Mouse (Mus musculus) forebrain, embryonic 15.5 days (tissue): ENCODE data around the gene Mindy1. TPM values are rescaled to one million over a fixed set of nuclear protein-coding genes. Genes with fewer than 3 reads are reported as not detected.

Experiments used
- ATAC-seq: fragments of 200-750 bp; cut with Nextera tagmentation; replicated peaks from 2 replicates; pipeline ENCODE4 v1.8.0; 2017; ENCODE audit warnings: mild to moderate bottlenecking, moderate TSS enrichment, moderate library complexity
- H3K27ac ChIP-seq: fragments of 300-500 bp; sonication (generic); replicated peaks from 2 replicates; pipeline ENCODE4 v1.5.1; 2015; ENCODE audit warnings: mild to moderate bottlenecking, inconsistent platforms
- H3K27me3 ChIP-seq: fragments of 300-500 bp; sonication (generic); 2 replicates; pipeline ENCODE4 v1.6.1; 2015; ENCODE audit warnings: inconsistent platforms
- H3K36me3 ChIP-seq: fragments of 300-500 bp; sonication (generic); 2 replicates; pipeline ENCODE4 v1.6.1; 2015; ENCODE audit warnings: mild to moderate bottlenecking, inconsistent platforms
- H3K4me1 ChIP-seq: fragments of 300-500 bp; sonication (generic); 2 replicates; pipeline ENCODE4 v1.6.1; 2015; ENCODE audit warnings: inconsistent platforms
- H3K4me2 ChIP-seq: fragments of 300-500 bp; sonication (generic); replicated peaks from 2 replicates; pipeline ENCODE4 v1.6.1; 2015; ENCODE audit warnings: mild to moderate bottlenecking, inconsistent platforms
- H3K4me3 ChIP-seq: fragments of 300-500 bp; sonication (generic); 2 replicates; pipeline ENCODE4 v1.5.1; 2015; ENCODE audit warnings: mild to moderate bottlenecking, inconsistent platforms
- H3K9ac ChIP-seq: fragments of 300-500 bp; sonication (generic); replicated peaks from 2 replicates; pipeline ENCODE4 v1.6.1; 2015; ENCODE audit warnings: mild to moderate bottlenecking, inconsistent platforms
- H3K9me3 ChIP-seq: fragments of 300-500 bp; sonication (generic); 2 replicates; pipeline ENCODE4 v1.6.1; 2016; ENCODE audit warnings: inconsistent platforms
- WGBS: fragments of 180-500 bp; shearing (Covaris S2); methylation state at CpG from one replicate; pipeline ENCODE4 v1.1.7; 2015; ENCODE audit warnings: mixed read lengths; 5-methylcytosine and 5-hydroxymethylcytosine counted together
- polyA plus RNA-seq: library from polyadenylated mRNA; unstranded; fragments of >200 nt; fragmentation: Nextera tagmentation; extraction: Ambion mirVana; gene quantifications from 2 replicates; pipeline ENCODE4 v1.2.1, GENCODE M21; 2015

Mindy1 gene
- polyA plus RNA-seq, 1 experiment from 2014 or later: 46.1 TPM

DNA sequence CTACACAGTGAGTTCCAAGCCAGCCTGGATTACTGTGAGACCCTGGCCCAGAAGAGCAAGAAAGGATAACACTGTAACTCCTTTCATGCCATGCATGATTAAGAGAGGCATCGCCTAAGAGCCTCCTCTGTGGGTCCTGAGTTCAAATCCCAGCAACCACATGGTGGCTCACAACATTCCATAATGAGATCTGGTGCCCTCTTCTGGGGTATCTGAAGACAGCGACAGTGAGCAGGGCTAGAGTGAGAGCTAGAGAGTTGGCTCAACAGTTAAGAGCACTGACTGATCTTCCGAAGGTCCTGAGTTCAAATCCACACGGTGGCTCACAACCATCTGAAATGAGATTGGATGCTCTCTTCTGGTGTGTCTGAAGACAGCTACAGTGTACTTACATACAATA, 6.7 kb upstream of the Mindy1 start:
- Histone ChIP-seq H3K9me3 (no peaks in the 10 kb centered on the region), H3K4me2 (no peak overlapping the region), H3K9ac (no peak overlapping the region), H3K36me3 (no peaks in the 10 kb centered on the region), H3K27ac (no peak overlapping the region), H3K27me3 (no peaks in the 10 kb centered on the region), H3K4me3 (no peak overlapping the region), H3K4me1 (no peaks in the 10 kb centered on the region)
- 92% methylated on average over 4 of the region's 4 CpGs for WGBS
- no peak for ATAC-seq

DNA sequence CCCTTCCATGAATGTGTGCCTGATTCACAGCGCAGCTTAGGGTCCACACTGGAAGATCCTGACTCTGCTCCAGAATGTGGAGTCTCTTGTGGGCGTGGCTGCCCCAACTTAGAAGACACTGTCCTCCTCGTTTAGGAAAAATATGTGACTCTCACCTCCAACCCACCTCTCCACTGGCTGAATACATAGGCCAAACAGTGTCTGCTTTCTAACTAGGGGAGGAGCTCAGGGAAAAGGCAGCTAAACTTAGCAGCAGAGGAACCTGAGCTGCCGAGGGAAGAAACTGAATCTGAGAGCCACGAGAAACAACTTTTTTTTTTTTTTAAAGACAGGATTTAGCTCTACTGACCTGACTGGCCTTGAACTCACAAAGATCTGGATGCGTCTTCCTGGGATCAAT, 6.0 kb upstream of the Mindy1 start:
- Histone ChIP-seq H3K9me3 (no peaks in the 10 kb centered on the region), H3K4me3 (no peak overlapping the region), H3K36me3 (no peaks in the 10 kb centered on the region), H3K4me2 (no peak overlapping the region), H3K27me3 (no peaks in the 10 kb centered on the region), H3K4me1 (0 out of 2 replicates have a peak, but pooled peaks cover 4% of the 10 kb centered on the region), H3K27ac (no peak overlapping the region), H3K9ac (no peak overlapping the region)
- ATAC-seq: no peak
- WGBS: 81% methylated on average over 6 of the region's 6 CpGs

DNA sequence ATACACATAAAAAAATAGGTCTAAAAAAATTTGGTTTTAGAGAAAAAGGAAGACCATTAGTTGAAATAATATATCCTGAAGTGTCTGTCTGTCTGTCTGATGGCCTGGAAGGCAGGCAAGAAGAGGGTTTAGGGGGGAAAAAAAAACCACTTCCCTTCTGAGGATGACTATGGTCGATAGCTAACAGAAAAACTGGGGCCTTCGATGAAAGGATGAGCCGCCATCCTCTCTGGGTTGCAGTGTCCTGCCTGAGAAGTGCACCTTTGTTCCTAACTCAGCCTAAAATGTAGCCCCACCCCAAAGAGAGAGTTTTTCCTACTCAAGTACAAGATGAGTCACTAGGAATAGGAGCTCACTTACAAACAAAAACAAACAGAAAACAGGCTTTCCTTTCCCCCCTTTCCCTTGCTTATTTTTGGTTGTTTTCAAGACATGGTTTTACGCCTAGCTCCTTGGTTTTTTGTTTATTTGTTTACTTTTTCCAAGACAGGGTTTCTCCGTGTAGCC, 4.7 kb upstream of the Mindy1 start:
- Histone ChIP-seq H3K9me3 (no peaks in the 10 kb centered on the region), H3K27me3 (no peaks in the 10 kb centered on the region), H3K4me1 (peaks cover 14% of the 10 kb centered on the region), H3K36me3 (no peaks in the 10 kb centered on the region), H3K9ac (no peak overlapping the region), H3K27ac (no peak overlapping the region), H3K4me3 (no peak overlapping the region), H3K4me2 (no peak overlapping the region)
- ATAC-seq: no peak
- 85% methylated on average over 5 of the region's 5 CpGs for WGBS

DNA sequence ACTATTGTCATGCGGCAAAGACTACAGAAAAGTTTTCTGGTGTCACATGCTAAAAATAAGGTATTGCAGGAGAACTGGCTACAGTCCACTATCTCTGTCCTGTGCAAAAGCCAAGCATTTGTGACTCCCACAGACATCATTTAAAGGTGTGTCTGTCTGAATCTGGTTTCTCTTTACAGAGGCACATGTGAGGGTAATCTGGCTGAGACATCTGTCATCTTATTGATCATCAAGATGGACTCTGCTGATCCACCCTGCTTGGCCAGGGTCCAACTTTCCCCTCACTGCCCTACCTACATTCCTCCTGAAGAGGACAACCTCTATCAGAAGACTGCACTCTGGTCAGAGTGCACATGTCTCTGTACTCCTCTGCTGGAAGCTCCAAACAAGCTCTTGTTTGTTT, 4.0 kb upstream of the Mindy1 start:
- 86% methylated on average over 1 of the region's 1 CpGs for WGBS
- no peak for ATAC-seq

DNA sequence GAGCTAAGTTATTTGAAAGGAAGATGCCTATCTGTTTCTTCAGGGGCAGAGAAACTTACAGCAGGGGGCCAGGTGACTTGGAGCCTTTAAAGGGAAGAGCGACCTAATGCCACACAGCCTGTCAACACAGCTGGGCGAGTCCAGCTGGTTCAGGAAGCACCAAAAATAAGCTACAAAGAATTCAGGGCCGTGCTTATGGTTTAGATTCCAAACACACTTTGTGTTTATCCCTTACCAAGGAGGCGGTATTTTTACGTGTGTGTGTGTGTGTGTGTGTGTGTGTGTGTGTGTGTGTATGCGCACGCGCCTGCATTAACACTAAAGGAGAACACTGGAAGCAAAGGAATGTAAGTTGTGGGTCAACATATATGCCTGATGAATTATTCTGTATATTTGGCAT, 398 bp upstream of the Mindy1 start:
- peak overlapping the region; percentile 67 for H3K4me3 ChIP-seq
- H3K9ac ChIP-seq: peak overlapping the region; percentile 87
- peaks cover 39% of the 10 kb centered on the region for H3K4me1 ChIP-seq
- H3K36me3 ChIP-seq: no peaks in the 10 kb centered on the region
- ATAC-seq: no peak
- no peaks in the 10 kb centered on the region for H3K9me3 ChIP-seq
- peak overlapping the region; percentile 96 for H3K27ac ChIP-seq
- 20% methylated on average over 8 of the region's 8 CpGs for WGBS
- peak overlapping the region; percentile 76 for H3K4me2 ChIP-seq
- H3K27me3 ChIP-seq: no peaks in the 10 kb centered on the region

More for the DNA sequence above, 4.0 kb upstream of the Mindy1 start:
- peaks cover 18% of the 10 kb centered on the region for H3K4me1 ChIP-seq
- no peaks in the 10 kb centered on the region for H3K9me3 ChIP-seq
- H3K27ac ChIP-seq: no peak overlapping the region
- no peak overlapping the region for H3K4me2 ChIP-seq
- H3K27me3 ChIP-seq: no peaks in the 10 kb centered on the region
- H3K36me3 ChIP-seq: no peaks in the 10 kb centered on the region
- no peak overlapping the region for H3K9ac ChIP-seq
- H3K4me3 ChIP-seq: no peak overlapping the region

DNA sequence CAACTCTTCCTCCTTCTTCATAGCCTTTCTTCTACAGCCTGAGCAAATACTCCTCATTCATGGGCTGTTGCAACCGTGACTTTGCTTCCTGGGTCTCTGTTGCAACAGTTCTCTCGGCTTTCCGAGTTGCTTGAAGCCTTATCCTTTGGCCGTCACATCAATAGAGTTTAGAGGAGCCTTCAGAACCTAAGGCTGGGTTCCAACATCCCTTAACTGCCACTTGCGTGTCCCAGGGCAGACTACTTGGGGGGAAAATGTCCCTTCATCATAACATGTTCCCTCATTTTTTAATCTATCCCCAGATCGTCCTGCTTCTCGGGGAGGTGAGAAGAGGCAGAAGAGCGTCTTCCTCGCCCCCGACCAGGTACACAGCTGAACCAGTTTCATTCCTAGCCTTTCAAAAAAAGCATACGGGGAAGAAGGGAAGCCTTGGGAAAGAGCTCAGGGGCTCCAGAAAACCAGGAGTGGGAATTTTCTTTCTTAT, 1.3 kb downstream of the Mindy1 start:
- no peaks in the 10 kb centered on the region for H3K36me3 ChIP-seq
- H3K4me3 ChIP-seq: peak overlapping the region; percentile 67
- peak overlapping the region; percentile 73 for H3K9ac ChIP-seq
- H3K4me1 ChIP-seq: peaks cover 39% of the 10 kb centered on the region
- peak overlapping the region; percentile 76 for H3K4me2 ChIP-seq
- H3K27ac ChIP-seq: peak overlapping the region; percentile 96
- H3K27me3 ChIP-seq: no peaks in the 10 kb centered on the region
- no peaks in the 10 kb centered on the region for H3K9me3 ChIP-seq
- WGBS: under 1% methylated on average over 11 of the region's 11 CpGs
- ATAC-seq: peak; percentile 11; the same call in 1 of the 2 replicates

DNA sequence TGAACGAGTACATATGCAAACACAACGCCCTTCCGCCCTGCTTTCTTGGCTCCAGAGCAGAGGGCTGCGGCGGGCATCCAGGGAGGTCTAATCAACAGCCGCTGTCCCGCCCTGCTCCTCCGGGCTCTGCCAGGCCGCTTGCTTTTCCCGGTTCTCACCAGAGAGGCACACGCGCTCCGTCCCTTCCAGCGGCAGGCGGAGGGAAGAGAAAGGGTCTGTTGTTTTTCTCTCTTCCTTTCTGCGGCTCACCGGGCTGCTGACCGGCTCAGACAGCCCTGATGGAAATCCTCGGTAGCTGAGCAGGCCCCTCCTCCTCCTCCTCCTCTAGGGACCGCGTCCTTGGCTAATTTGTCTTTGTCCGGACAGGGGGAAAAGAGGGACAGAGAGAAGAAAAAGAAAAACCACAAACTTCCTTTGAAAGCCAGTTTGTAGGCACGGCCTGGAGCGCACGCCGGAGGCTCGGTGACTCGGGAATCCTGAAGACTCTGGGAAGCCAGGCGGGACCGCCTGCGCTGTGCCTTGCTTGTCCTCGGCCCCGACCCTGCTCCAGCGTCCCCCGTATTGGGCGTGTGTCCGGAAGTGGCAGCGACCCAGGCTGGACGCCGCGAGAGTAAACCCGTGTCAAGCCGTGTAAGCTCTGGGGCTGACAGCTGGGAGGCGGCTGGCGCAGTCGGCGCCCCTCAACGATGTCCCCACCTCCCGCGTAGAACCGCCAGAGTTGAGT, 1.9 kb downstream of the Mindy1 start:
- H3K4me3 ChIP-seq: peak overlapping the region; percentile 67
- H3K9ac ChIP-seq: peak overlapping the region; percentile 73
- peaks cover 6% of the 10 kb centered on the region for H3K36me3 ChIP-seq
- peaks cover 39% of the 10 kb centered on the region for H3K4me1 ChIP-seq
- H3K27ac ChIP-seq: peak overlapping the region; percentile 96
- H3K4me2 ChIP-seq: peak overlapping the region; percentile 76
- under 1% methylated on average over 49 of the region's 51 CpGs for WGBS
- ATAC-seq: peak; percentile 64
- no peaks in the 10 kb centered on the region for H3K27me3 ChIP-seq
- no peaks in the 10 kb centered on the region for H3K9me3 ChIP-seq

DNA sequence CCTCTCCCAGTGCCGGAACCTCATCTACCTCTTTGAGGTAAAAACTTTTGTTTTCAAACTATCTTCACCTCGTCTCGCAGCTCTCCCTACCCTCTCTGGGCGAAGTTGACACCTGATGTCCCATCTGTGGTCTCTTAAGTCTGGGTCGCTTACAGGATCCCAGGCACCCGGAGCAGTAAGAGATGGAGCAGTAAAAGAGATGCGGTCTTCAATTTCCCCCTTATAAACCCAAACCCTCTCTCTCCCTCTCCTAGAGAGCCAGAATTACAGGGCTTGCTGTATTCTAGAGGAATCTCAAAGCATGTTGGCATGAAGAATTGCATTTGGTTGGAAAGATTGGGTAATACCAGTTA, 2.4 kb downstream of the Mindy1 start:
- no peak for ATAC-seq
- Histone ChIP-seq H3K4me3 (peak overlapping the region; percentile 67), H3K4me1 (peaks cover 39% of the 10 kb centered on the region), H3K4me2 (peak overlapping the region; percentile 76), H3K27ac (peak overlapping the region; percentile 96), H3K36me3 (peaks cover 8% of the 10 kb centered on the region), H3K9ac (peak overlapping the region; percentile 73), H3K27me3 (no peaks in the 10 kb centered on the region), H3K9me3 (no peaks in the 10 kb centered on the region)
- 3% methylated on average over 7 of the region's 7 CpGs for WGBS

DNA sequence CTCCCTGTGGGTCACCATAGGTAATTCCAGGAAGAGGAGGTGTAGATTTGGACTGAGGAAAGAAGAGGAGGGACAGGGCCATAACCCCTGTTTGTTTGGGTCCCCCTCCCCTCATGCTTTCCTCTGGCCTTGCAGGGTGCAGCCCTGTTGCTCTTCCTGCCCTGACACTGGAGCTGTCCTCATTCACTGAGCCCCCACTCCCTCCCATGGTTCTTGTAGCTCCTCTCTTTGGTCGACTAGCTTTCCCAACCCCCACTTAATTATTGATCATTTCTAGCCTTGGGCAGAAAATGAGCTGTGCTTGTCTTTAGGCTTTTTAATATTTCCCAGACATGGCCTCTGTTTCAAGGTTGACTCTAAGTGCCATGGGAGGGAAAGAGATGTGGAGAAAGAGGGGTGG, 2.9 kb downstream of the Mindy1 start:
- Histone ChIP-seq H3K27ac (peak overlapping the region; percentile 96), H3K4me2 (peak overlapping the region; percentile 76), H3K27me3 (no peaks in the 10 kb centered on the region), H3K36me3 (peaks cover 8% of the 10 kb centered on the region), H3K9me3 (no peaks in the 10 kb centered on the region), H3K4me3 (peak overlapping the region; percentile 67), H3K4me1 (peaks cover 39% of the 10 kb centered on the region), H3K9ac (peak overlapping the region; percentile 73)
- WGBS: 28% methylated on average over 1 of the region's 1 CpGs
- no peak for ATAC-seq

DNA sequence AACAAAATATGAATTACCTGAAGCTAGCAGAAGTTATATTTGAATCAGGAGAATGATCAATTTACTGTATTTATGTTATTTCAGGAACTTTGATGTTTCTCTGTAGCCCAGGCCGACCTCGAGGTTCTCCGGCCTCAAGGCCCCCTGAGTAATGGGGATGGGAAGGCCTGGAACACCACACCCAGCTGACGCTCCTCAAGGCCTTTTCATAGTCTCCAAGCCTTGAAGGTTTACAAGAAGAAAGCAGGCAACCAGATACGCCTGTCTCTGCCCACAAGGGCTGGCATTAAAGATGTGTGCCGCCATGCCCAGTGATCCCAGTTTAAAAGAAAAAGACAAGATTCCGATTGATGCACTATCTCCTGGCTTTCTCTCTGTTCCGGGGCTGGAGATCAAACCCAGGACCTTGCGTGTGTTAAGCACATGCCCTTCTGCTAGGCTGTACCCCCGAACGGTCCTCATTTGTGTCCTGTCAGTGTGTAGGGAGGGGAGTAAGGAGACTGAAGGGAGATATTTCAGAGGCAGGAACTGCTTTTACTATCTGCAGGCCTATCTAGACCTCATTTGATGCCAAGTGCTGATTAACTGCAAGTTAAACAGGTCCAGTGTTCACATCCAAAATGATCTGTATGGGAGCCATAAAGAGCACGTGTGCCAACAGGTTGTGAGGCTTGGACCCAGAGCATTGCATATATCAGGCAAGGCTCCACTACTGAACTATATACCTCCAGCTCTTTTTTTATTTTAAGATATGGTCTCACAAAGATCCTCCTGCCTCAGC, 3.5 kb downstream of the Mindy1 start:
- H3K4me3 ChIP-seq: peak overlapping the region; percentile 67
- H3K9me3 ChIP-seq: no peaks in the 10 kb centered on the region
- H3K4me2 ChIP-seq: peak overlapping the region; percentile 76
- no peak for ATAC-seq
- peaks cover 36% of the 10 kb centered on the region for H3K4me1 ChIP-seq
- no peak overlapping the region for H3K27ac ChIP-seq
- H3K9ac ChIP-seq: no peak overlapping the region; the same call in 1 of the 2 replicates
- peaks cover 8% of the 10 kb centered on the region for H3K36me3 ChIP-seq
- 91% methylated on average over 12 of the region's 12 CpGs for WGBS
- H3K27me3 ChIP-seq: no peaks in the 10 kb centered on the region

DNA sequence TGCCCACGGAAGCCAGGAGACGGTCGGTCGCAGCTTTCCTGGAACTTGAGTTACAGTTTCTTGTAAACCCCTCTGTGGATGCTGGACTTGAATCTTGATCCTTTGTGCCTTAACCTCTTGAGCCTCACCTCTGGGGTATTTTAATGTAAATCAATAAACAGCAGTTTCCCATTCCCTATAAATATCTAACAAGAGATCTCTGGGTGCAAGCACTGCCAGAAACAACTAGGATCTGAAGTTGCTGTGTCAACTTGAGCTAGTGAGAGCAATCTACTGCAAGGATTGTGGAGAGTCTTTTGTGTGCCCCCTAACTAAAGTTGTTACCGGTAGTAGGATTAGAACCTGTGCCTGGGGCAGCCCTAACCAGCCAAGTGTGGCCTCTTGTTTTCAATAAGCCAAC, 4.2 kb downstream of the Mindy1 start:
- H3K27ac ChIP-seq: no peak overlapping the region
- 91% methylated on average over 5 of the region's 5 CpGs for WGBS
- no peaks in the 10 kb centered on the region for H3K27me3 ChIP-seq
- H3K36me3 ChIP-seq: peaks cover 12% of the 10 kb centered on the region
- peaks cover 34% of the 10 kb centered on the region for H3K4me1 ChIP-seq
- ATAC-seq: no peak
- H3K4me3 ChIP-seq: no peak overlapping the region
- no peak overlapping the region for H3K4me2 ChIP-seq
- H3K9me3 ChIP-seq: no peaks in the 10 kb centered on the region
- H3K9ac ChIP-seq: no peak overlapping the region

DNA sequence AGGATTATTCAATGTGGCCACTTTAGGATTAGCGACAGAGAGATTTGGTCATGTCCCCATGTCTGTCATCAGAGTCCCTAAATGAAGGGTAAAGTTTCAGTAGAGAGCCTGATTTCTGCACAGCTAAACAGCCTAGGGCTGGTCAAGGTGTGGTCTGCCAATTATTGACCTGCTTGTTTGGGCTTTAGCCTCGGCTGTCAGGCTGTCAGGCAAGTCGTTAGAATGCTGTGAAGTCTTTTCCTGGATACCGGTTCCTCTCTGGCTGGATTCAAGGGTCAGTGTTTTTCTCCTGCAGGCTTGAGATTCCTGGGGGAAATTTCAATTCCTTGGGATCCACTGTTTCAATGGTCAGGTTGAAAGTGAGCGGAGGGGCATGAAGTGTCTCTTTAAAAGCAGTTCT, 4.9 kb downstream of the Mindy1 start:
- Histone ChIP-seq H3K9me3 (no peaks in the 10 kb centered on the region), H3K27ac (no peak overlapping the region), H3K4me1 (peaks cover 28% of the 10 kb centered on the region), H3K4me2 (no peak overlapping the region), H3K27me3 (no peaks in the 10 kb centered on the region), H3K9ac (no peak overlapping the region), H3K4me3 (no peak overlapping the region), H3K36me3 (peaks cover 12% of the 10 kb centered on the region)
- 66% methylated on average over 5 of the region's 5 CpGs for WGBS
- ATAC-seq: no peak
